Mouse (Mus musculus): Measurements from ENCODE around the gene Ttll5. TPM values are rescaled to one million over a fixed set of nuclear protein-coding genes. Genes with fewer than 3 reads are reported as not detected.

The Ttll5 gene
- polyA plus RNA-seq, 1 experiment: 230 TPM

GRCm38 (mm10) chr12:86027000-86027399 lies 202.5 kb downstream of the Ttll5 start:
- Histone ChIP-seq H3K27ac (ENCODE audit: control insufficient read depth, insufficient read depth, low read depth, low read length) (no peak overlapping the region), H3K4me3 (ENCODE audit: control insufficient read depth, low read depth, low read length) (no peak overlapping the region), H3K4me1 (ENCODE audit: control insufficient read depth, insufficient read depth, low read length) (no peaks in the 10 kb centered on the region), H3K27me3 (ENCODE audit: control insufficient read depth, insufficient read depth, low read length) (no peaks in the 10 kb centered on the region), H3K36me3 (ENCODE audit: control insufficient read depth, insufficient read depth, low read length) (no peaks in the 10 kb centered on the region)
- TF ChIP-seq CTCF (IDR thresholded peaks at IDR 0.05; ENCODE audit: control insufficient read depth, insufficient read depth, insufficient replicate concordance, low read depth, low read length) (no peak), POLR2A (IDR thresholded peaks at IDR 0.05; ENCODE audit: control insufficient read depth, low read depth, low read length) (no peak)

GRCm38 (mm10) chr12:86027747-86028146 lies 203.3 kb downstream of the Ttll5 start:
- Histone ChIP-seq H3K27me3 (ENCODE audit: control insufficient read depth, insufficient read depth, low read length) (no peaks in the 10 kb centered on the region), H3K36me3 (ENCODE audit: control insufficient read depth, insufficient read depth, low read length) (no peaks in the 10 kb centered on the region), H3K27ac (ENCODE audit: control insufficient read depth, insufficient read depth, low read depth, low read length) (no peak overlapping the region), H3K4me3 (ENCODE audit: control insufficient read depth, low read depth, low read length) (no peak overlapping the region), H3K4me1 (ENCODE audit: control insufficient read depth, insufficient read depth, low read length) (no peaks in the 10 kb centered on the region)
- no peak for TF ChIP-seq CTCF (IDR thresholded peaks at IDR 0.05; ENCODE audit: control insufficient read depth, insufficient read depth, insufficient replicate concordance, low read depth, low read length)
- TF ChIP-seq POLR2A (IDR thresholded peaks at IDR 0.05; ENCODE audit: control insufficient read depth, low read depth, low read length): no peak

GRCm38 (mm10) chr12:86030932-86031331 lies 206.5 kb downstream of the Ttll5 start:
- Histone ChIP-seq H3K4me1 (ENCODE audit: control insufficient read depth, insufficient read depth, low read length) (no peaks in the 10 kb centered on the region), H3K4me3 (ENCODE audit: control insufficient read depth, low read depth, low read length) (no peak overlapping the region), H3K36me3 (ENCODE audit: control insufficient read depth, insufficient read depth, low read length) (no peaks in the 10 kb centered on the region), H3K27ac (ENCODE audit: control insufficient read depth, insufficient read depth, low read depth, low read length) (no peak overlapping the region), H3K27me3 (ENCODE audit: control insufficient read depth, insufficient read depth, low read length) (no peaks in the 10 kb centered on the region)
- TF ChIP-seq POLR2A (IDR thresholded peaks at IDR 0.05; ENCODE audit: control insufficient read depth, low read depth, low read length): no peak
- no peak for TF ChIP-seq CTCF (IDR thresholded peaks at IDR 0.05; ENCODE audit: control insufficient read depth, insufficient read depth, insufficient replicate concordance, low read depth, low read length)

GRCm38 (mm10) chr12:86035586-86035985 lies 211.1 kb downstream of the Ttll5 start:
- no peaks in the 10 kb centered on the region for H3K36me3 ChIP-seq (ENCODE audit: control insufficient read depth, insufficient read depth, low read length)
- no peaks in the 10 kb centered on the region for H3K4me1 ChIP-seq (ENCODE audit: control insufficient read depth, insufficient read depth, low read length)
- no peak overlapping the region for H3K4me3 ChIP-seq (ENCODE audit: control insufficient read depth, low read depth, low read length)
- H3K27ac ChIP-seq (ENCODE audit: control insufficient read depth, insufficient read depth, low read depth, low read length): no peak overlapping the region
- TF ChIP-seq POLR2A (IDR thresholded peaks at IDR 0.05; ENCODE audit: control insufficient read depth, low read depth, low read length) (no peak), CTCF (IDR thresholded peaks at IDR 0.05; ENCODE audit: control insufficient read depth, insufficient read depth, insufficient replicate concordance, low read depth, low read length) (no peak)
- H3K27me3 ChIP-seq (ENCODE audit: control insufficient read depth, insufficient read depth, low read length): no peaks in the 10 kb centered on the region

DNA sequence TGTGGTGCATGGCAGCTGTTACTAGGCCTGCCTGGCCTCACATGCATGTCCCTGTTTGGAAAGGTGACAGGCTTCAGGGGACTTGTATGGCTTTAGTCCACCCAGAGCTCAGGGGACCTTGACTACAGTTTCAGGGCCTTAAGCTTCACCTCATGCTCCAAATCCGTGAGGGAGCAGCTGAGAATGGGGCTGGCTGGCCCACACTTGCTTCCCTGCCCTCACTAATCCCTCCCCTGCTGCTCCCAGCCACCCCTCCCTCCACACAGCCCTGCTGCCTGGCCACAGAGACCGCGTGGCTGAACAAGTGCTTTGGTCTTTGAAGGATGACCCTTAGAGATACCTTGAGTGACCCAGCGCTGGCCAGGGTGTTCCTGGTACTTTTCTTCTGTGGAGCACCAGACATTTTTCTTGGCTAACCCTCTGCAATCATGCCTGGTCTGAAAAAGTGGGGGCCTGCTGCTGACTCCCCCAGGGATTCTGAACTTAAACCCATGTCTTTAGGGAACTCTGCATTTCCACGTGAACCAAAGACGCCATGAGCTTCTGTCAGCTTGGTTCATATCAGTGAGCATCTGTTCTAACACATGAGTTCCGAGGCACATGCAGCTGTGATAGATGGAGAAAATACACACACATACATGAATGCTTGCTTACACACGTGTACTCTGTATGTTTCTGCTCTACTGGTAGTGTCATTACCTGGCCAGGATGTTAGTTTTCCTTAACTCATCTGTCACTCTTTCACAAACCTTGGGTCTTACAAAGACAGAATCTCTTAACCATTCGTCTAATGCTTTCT lies 212.1 kb downstream of the Ttll5 start:
- Histone ChIP-seq H3K4me3 (ENCODE audit: control insufficient read depth, low read depth, low read length) (no peak overlapping the region), H3K27ac (ENCODE audit: control insufficient read depth, insufficient read depth, low read depth, low read length) (no peak overlapping the region), H3K36me3 (ENCODE audit: control insufficient read depth, insufficient read depth, low read length) (no peaks in the 10 kb centered on the region), H3K27me3 (ENCODE audit: control insufficient read depth, insufficient read depth, low read length) (no peaks in the 10 kb centered on the region), H3K4me1 (ENCODE audit: control insufficient read depth, insufficient read depth, low read length) (no peaks in the 10 kb centered on the region)
- TF ChIP-seq POLR2A (IDR thresholded peaks at IDR 0.05; ENCODE audit: control insufficient read depth, low read depth, low read length) (no peak), CTCF (IDR thresholded peaks at IDR 0.05; ENCODE audit: control insufficient read depth, insufficient read depth, insufficient replicate concordance, low read depth, low read length) (no peak)

DNA sequence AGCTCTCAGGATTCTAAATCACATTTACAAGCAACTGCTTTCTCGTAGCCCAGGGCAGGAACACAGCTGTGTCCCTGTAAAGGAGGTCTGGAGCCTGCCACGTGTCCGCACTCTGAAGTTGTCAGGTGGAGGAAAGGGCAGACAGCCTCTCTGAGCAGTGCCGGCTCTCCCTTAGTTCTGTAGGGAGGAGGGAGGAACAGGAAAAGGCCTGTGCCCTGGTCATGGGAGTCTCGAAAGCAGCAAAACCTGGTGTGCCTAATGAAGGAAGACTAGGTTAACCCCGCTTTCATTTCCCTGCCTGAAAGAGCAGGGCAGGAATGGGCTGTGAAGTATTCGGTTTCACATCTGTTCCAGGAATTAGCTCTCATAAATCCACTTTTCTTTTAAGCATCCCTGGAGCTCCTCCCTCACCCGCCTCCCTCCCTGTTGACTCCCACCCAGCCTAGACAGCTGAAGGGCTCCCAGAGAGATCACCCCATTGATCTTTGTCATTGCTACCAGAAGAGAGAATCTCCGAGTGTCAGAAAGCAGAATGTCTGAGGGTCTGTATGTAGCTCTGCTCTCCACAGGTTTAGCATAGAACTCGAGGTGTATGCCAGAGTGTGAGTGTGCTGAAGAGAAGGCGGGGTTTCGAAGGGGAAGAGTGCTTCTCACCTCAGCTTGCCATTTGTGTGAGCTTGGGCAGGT lies 212.9 kb downstream of the Ttll5 start:
- Histone ChIP-seq H3K4me1 (ENCODE audit: control insufficient read depth, insufficient read depth, low read length) (no peaks in the 10 kb centered on the region), H3K4me3 (ENCODE audit: control insufficient read depth, low read depth, low read length) (no peak overlapping the region), H3K27me3 (ENCODE audit: control insufficient read depth, insufficient read depth, low read length) (no peaks in the 10 kb centered on the region), H3K27ac (ENCODE audit: control insufficient read depth, insufficient read depth, low read depth, low read length) (no peak overlapping the region), H3K36me3 (ENCODE audit: control insufficient read depth, insufficient read depth, low read length) (0 out of 2 replicates have a peak, but pooled peaks cover under 1% of the 10 kb centered on the region)
- TF ChIP-seq CTCF (IDR thresholded peaks at IDR 0.05; ENCODE audit: control insufficient read depth, insufficient read depth, insufficient replicate concordance, low read depth, low read length) (no peak), POLR2A (IDR thresholded peaks at IDR 0.05; ENCODE audit: control insufficient read depth, low read depth, low read length) (no peak)

GRCm38 (mm10) chr12:86039078-86039477 lies 214.6 kb downstream of the Ttll5 start:
- no peaks in the 10 kb centered on the region for H3K27me3 ChIP-seq (ENCODE audit: control insufficient read depth, insufficient read depth, low read length)
- no peak overlapping the region for H3K27ac ChIP-seq (ENCODE audit: control insufficient read depth, insufficient read depth, low read depth, low read length)
- H3K4me1 ChIP-seq (ENCODE audit: control insufficient read depth, insufficient read depth, low read length): no peaks in the 10 kb centered on the region
- TF ChIP-seq CTCF (IDR thresholded peaks at IDR 0.05; ENCODE audit: control insufficient read depth, insufficient read depth, insufficient replicate concordance, low read depth, low read length): no peak
- TF ChIP-seq POLR2A (IDR thresholded peaks at IDR 0.05; ENCODE audit: control insufficient read depth, low read depth, low read length): no peak
- no peak overlapping the region for H3K4me3 ChIP-seq (ENCODE audit: control insufficient read depth, low read depth, low read length)
- peaks cover 1% of the 10 kb centered on the region; the same call in 1 of the 2 replicates for H3K36me3 ChIP-seq (ENCODE audit: control insufficient read depth, insufficient read depth, low read length)
